ENCODE assay signal across 10 mouse cellular contexts in genomic region chr14:55189351-55189769, GRCm38 (mm10). TPM values are rescaled to one million over a fixed set of nuclear protein-coding genes. Genes with fewer than 3 reads are reported as not detected.
A peak's percentile ranks its signal among the peaks of the same experiment; 100 is the strongest.
DNase-seq lines count a peak whose midpoint lies in the region; ATAC-seq lines count a peak whose summit lies in the region.
"Had no signal": no experiment of that assay in that cellular context is flagged by ENCODE, and none has a peak within 500 bp of the region (broad histone marks: within the 10 kb centered on the region; RNA-seq: fewer than 3 reads in every experiment).

No protein-coding gene starts in this region.

- 0 out of 2 replicates have a peak, but pooled peaks cover 5% of the 10 kb centered on the region for H3K9me3 ChIP-seq in embryonic facial prominence, embryonic 14.5 days (ENCODE audit: control insufficient read depth, low read length)
- H3K9me3 ChIP-seq in midbrain, embryonic 13.5 days = no peaks in the 10 kb centered on the region; the same call in 1 of the 2 replicates
- H3K9me3 ChIP-seq: lung, embryonic 15.5 days; stomach, embryonic 15.5 days had no signal

- WGBS in embryonic facial prominence, embryonic 14.5 days = 25% methylated on average over 9 of the region's 9 CpGs
- WGBS in midbrain, embryonic 13.5 days = 7% methylated on average over 9 of the region's 9 CpGs

- ATAC-seq in embryonic facial prominence, embryonic 14.5 days (ENCODE audit: low read depth) = peak; percentile 72
- ATAC-seq in midbrain, embryonic 13.5 days = peak; percentile 94

- no peak overlapping the region for H3K4me2 ChIP-seq in embryonic facial prominence, embryonic 14.5 days (ENCODE audit: low read depth, low read length)
- H3K4me2 ChIP-seq in midbrain, embryonic 13.5 days (replicated peaks) = peak overlapping the region; percentile 19
- H3K4me2 ChIP-seq: lung, embryonic 15.5 days; stomach, embryonic 15.5 days had no signal

- no peaks in the 10 kb centered on the region for H3K27me3 ChIP-seq in embryonic facial prominence, embryonic 14.5 days (replicated peaks; ENCODE audit: control insufficient read depth, insufficient read depth, low read length)
- no peaks in the 10 kb centered on the region for H3K27me3 ChIP-seq in midbrain, embryonic 13.5 days
- H3K27me3 ChIP-seq: lung, embryonic 15.5 days; stomach, embryonic 15.5 days had no signal

- no peak overlapping the region for H3K9ac ChIP-seq in embryonic facial prominence, embryonic 14.5 days (ENCODE audit: low read depth, low read length)
- no peak overlapping the region for H3K9ac ChIP-seq in midbrain, embryonic 13.5 days (replicated peaks)
- H3K9ac ChIP-seq: lung, embryonic 15.5 days; stomach, embryonic 15.5 days had no signal

- DNase-seq in brain, embryonic 18.5 days (ENCODE audit: low read depth, low spot score) = peak; percentile 71
- DNase-seq in embryonic facial prominence, embryonic 14.5 days (ENCODE audit: low spot score) = peak; percentile 57
- DNase-seq in layer of hippocampus, adult 18-20 months (ENCODE audit: low spot score in 2 of 2) = peak; percentile 78 to 88
- no peak for DNase-seq in cerebellum, postnatal 36 days
- no peak for DNase-seq in Muller cell, postnatal 12 days (ENCODE audit: inconsistent ontology term)
- no peak for DNase-seq in urinary bladder, postnatal 36 days (ENCODE audit: low spot score in 2 of 2)
- DNase-seq in ovary, adult 18-20 months (ENCODE audit: low spot score) = no peak

- H3K4me3 ChIP-seq in embryonic facial prominence, embryonic 14.5 days (ENCODE audit: low read depth, low read length) = no peak overlapping the region
- no peak overlapping the region for H3K4me3 ChIP-seq in midbrain, embryonic 13.5 days (replicated peaks)
- H3K4me3 ChIP-seq: lung, embryonic 15.5 days; stomach, embryonic 15.5 days had no signal

- H3K36me3 ChIP-seq in embryonic facial prominence, embryonic 14.5 days (ENCODE audit: control insufficient read depth, insufficient read depth, low read length) = no peaks in the 10 kb centered on the region
- no peaks in the 10 kb centered on the region for H3K36me3 ChIP-seq in midbrain, embryonic 13.5 days
- H3K36me3 ChIP-seq: lung, embryonic 15.5 days; stomach, embryonic 15.5 days had no signal

- H3K27ac ChIP-seq in embryonic facial prominence, embryonic 14.5 days (replicated peaks; ENCODE audit: low read depth, low read length) = no peak overlapping the region
- H3K27ac ChIP-seq in midbrain, embryonic 13.5 days = peak overlapping the region; percentile 69
- H3K27ac ChIP-seq: lung, embryonic 15.5 days; stomach, embryonic 15.5 days had no signal

- 0 out of 2 replicates have a peak, but pooled peaks cover 7% of the 10 kb centered on the region for H3K4me1 ChIP-seq in embryonic facial prominence, embryonic 14.5 days (ENCODE audit: control insufficient read depth, insufficient read depth, low read length)
- H3K4me1 ChIP-seq in midbrain, embryonic 13.5 days (replicated peaks) = peaks cover 25% of the 10 kb centered on the region
- H3K4me1 ChIP-seq: lung, embryonic 15.5 days; stomach, embryonic 15.5 days had no signal

RNA-seq across cellular contexts. Expression of gene Dhrs2, which starts 32.4 kb away (rescaled TPM):
- polyA plus RNA-seq in embryonic facial prominence, embryonic 14.5 days (2014; fragmentation: Nextera tagmentation; extraction: Ambion mirVana) = 2.8 and 5.7 TPM in 2 replicates
- not detected for total RNA-seq in layer of hippocampus, adult 18-20 months (2021)
- polyA plus RNA-seq in midbrain, embryonic 13.5 days (2015; fragmentation: Nextera tagmentation; extraction: Ambion mirVana) = 0.31 and 0.35 TPM in 2 replicates
- polyA plus RNA-seq: lung, embryonic 15.5 days had no signal

Comparison
In these comparisons a context has a peak if more than half of its experiments do, and no peak if none do; other contexts are left out.
1. DNase-seq: peak in brain, embryonic 18.5 days (single experiment), embryonic facial prominence, embryonic 14.5 days (single experiment) and layer of hippocampus, adult 18-20 months (2 of 2); none in cerebellum, postnatal 36 days (0 of 2), Muller cell, postnatal 12 days (single experiment), urinary bladder, postnatal 36 days (0 of 2) and ovary, adult 18-20 months (single experiment).